Mouse (Mus musculus): Measurements from ENCODE around the gene Foxred1. TPM values are rescaled to one million over a fixed set of nuclear protein-coding genes. Genes with fewer than 3 reads are reported as not detected.

Gene Foxred1
- polyA plus RNA-seq, 1 experiment: 39.1 TPM

GRCm38 (mm10) chr9:35163011-35163690, 47.7 kb downstream of the Foxred1 start:
- no peak overlapping the region for H3K4me3 ChIP-seq (ENCODE audit: insufficient read depth, low read depth, low read length)

GRCm38 (mm10) chr9:35161721-35162120, 49.1 kb downstream of the Foxred1 start:
- peak overlapping the region; percentile 44; the same call in 1 of the 2 replicates for H3K27ac ChIP-seq (ENCODE audit: insufficient read depth, low read depth, low read length)
- TF ChIP-seq POLR2A (IDR thresholded peaks at IDR 0.05; ENCODE audit: low read depth, low read length): no peak

More at GRCm38 (mm10) chr9:35163011-35163690, 47.7 kb downstream of the Foxred1 start:
- Histone ChIP-seq H3K27me3 (replicated peaks; ENCODE audit: control insufficient read depth, insufficient read depth, low read length) (no peaks in the 10 kb centered on the region), H3K27ac (ENCODE audit: insufficient read depth, low read depth, low read length) (peak overlapping the region; percentile 19; the same call in 1 of the 2 replicates), H3K4me1 (ENCODE audit: control insufficient read depth, insufficient read depth, low read length) (peaks cover 36% of the 10 kb centered on the region), H3K36me3 (ENCODE audit: control insufficient read depth, insufficient read depth, low read length) (no peaks in the 10 kb centered on the region)
- TF ChIP-seq CTCF (conservative IDR thresholded peaks at IDR 0.05; ENCODE audit: insufficient read depth, insufficient read length, low read depth, low read length) (no peak), POLR2A (IDR thresholded peaks at IDR 0.05; ENCODE audit: low read depth, low read length) (no peak)
- DNase-seq: peak; percentile 70
- 51% methylated on average over 11 of the region's 11 CpGs for WGBS

GRCm38 (mm10) chr9:35160662-35161061, 50.2 kb downstream of the Foxred1 start:
- Histone ChIP-seq H3K4me1 (ENCODE audit: control insufficient read depth, insufficient read depth, low read length) (peaks cover 27% of the 10 kb centered on the region), H3K27ac (ENCODE audit: insufficient read depth, low read depth, low read length) (no peak overlapping the region), H3K27me3 (replicated peaks; ENCODE audit: control insufficient read depth, insufficient read depth, low read length) (no peaks in the 10 kb centered on the region), H3K36me3 (ENCODE audit: control insufficient read depth, insufficient read depth, low read length) (no peaks in the 10 kb centered on the region), H3K4me3 (ENCODE audit: insufficient read depth, low read depth, low read length) (no peak overlapping the region)
- peak; percentile 24 for DNase-seq
- TF ChIP-seq CTCF (conservative IDR thresholded peaks at IDR 0.05; ENCODE audit: insufficient read depth, insufficient read length, low read depth, low read length) (no peak), POLR2A (IDR thresholded peaks at IDR 0.05; ENCODE audit: low read depth, low read length) (no peak)
- WGBS: 82% methylated on average over 2 of the region's 2 CpGs

More at GRCm38 (mm10) chr9:35161721-35162120, 49.1 kb downstream of the Foxred1 start:
- Histone ChIP-seq H3K36me3 (ENCODE audit: control insufficient read depth, insufficient read depth, low read length) (no peaks in the 10 kb centered on the region), H3K4me3 (ENCODE audit: insufficient read depth, low read depth, low read length) (no peak overlapping the region), H3K27me3 (replicated peaks; ENCODE audit: control insufficient read depth, insufficient read depth, low read length) (no peaks in the 10 kb centered on the region), H3K4me1 (ENCODE audit: control insufficient read depth, insufficient read depth, low read length) (peaks cover 28% of the 10 kb centered on the region)
- 44% methylated on average over 7 of the region's 7 CpGs for WGBS
- peak; percentile 53 for DNase-seq

- H3K27ac ChIP-seq (ENCODE audit: insufficient read depth, low read depth, low read length): no peak overlapping the region
- H3K36me3 ChIP-seq (ENCODE audit: control insufficient read depth, insufficient read depth, low read length): no peaks in the 10 kb centered on the region
- TF ChIP-seq POLR2A (IDR thresholded peaks at IDR 0.05; ENCODE audit: low read depth, low read length) (no peak), CTCF (conservative IDR thresholded peaks at IDR 0.05; ENCODE audit: insufficient read depth, insufficient read length, low read depth, low read length) (no peak)
- 40% methylated on average over 3 of the region's 3 CpGs for whole genome bisulfite sequencing
- no peaks in the 10 kb centered on the region for H3K27me3 ChIP-seq (replicated peaks; ENCODE audit: control insufficient read depth, insufficient read depth, low read length)
- peak; percentile 51 for DNase-seq
- H3K4me3 ChIP-seq (ENCODE audit: insufficient read depth, low read depth, low read length): no peak overlapping the region
- peaks cover 27% of the 10 kb centered on the region for H3K4me1 ChIP-seq (ENCODE audit: control insufficient read depth, insufficient read depth, low read length)
Measured at GRCm38 (mm10) chr9:35158477-35158876, 52.4 kb downstream of the Foxred1 start.

GRCm38 (mm10) chr9:35156862-35157261, 54.0 kb downstream of the Foxred1 start:
- Histone ChIP-seq H3K36me3 (ENCODE audit: control insufficient read depth, insufficient read depth, low read length) (no peaks in the 10 kb centered on the region), H3K27me3 (replicated peaks; ENCODE audit: control insufficient read depth, insufficient read depth, low read length) (no peaks in the 10 kb centered on the region), H3K4me3 (ENCODE audit: insufficient read depth, low read depth, low read length) (no peak overlapping the region), H3K27ac (ENCODE audit: insufficient read depth, low read depth, low read length) (no peak overlapping the region), H3K4me1 (ENCODE audit: control insufficient read depth, insufficient read depth, low read length) (peaks cover 14% of the 10 kb centered on the region; the same call in 1 of the 2 replicates)
- DNase-seq: peak; percentile 27
- TF ChIP-seq CTCF (conservative IDR thresholded peaks at IDR 0.05; ENCODE audit: insufficient read depth, insufficient read length, low read depth, low read length) (no peak), POLR2A (IDR thresholded peaks at IDR 0.05; ENCODE audit: low read depth, low read length) (no peak)
- WGBS: 51% methylated on average over 4 of the region's 4 CpGs

GRCm38 (mm10) chr9:35156002-35156710, 54.7 kb downstream of the Foxred1 start:
- no peak for TF ChIP-seq POLR2A (IDR thresholded peaks at IDR 0.05; ENCODE audit: low read depth, low read length)
- TF ChIP-seq CTCF (conservative IDR thresholded peaks at IDR 0.05; ENCODE audit: insufficient read depth, insufficient read length, low read depth, low read length): no peak
- Histone ChIP-seq H3K4me3 (ENCODE audit: insufficient read depth, low read depth, low read length) (no peak overlapping the region), H3K27me3 (replicated peaks; ENCODE audit: control insufficient read depth, insufficient read depth, low read length) (no peaks in the 10 kb centered on the region), H3K36me3 (ENCODE audit: control insufficient read depth, insufficient read depth, low read length) (no peaks in the 10 kb centered on the region), H3K4me1 (ENCODE audit: control insufficient read depth, insufficient read depth, low read length) (peaks cover 11% of the 10 kb centered on the region; the same call in 1 of the 2 replicates), H3K27ac (ENCODE audit: insufficient read depth, low read depth, low read length) (no peak overlapping the region)
- DNase-seq: no peak
- 83% methylated on average over 5 of the region's 5 CpGs for whole genome bisulfite sequencing

Other genes with a start within 250 kb of the Foxred1 start
- 4.7 and 5.0 TPM in 2 replicates for gene St3gal4, start 91.8 kb downstream of the Foxred1 start, polyA plus RNA-seq (2012; rRNA removed)
- 36.2 and 41.1 TPM in 2 replicates for gene Dcps, start 35.0 kb downstream of the Foxred1 start, polyA plus RNA-seq (2012; rRNA removed)
- gene Srpr, start 10.9 kb downstream of the Foxred1 start, polyA plus RNA-seq (2012; rRNA removed): 84.9 and 85.9 TPM in 2 replicates
- gene Tirap, start 10.8 kb downstream of the Foxred1 start, polyA plus RNA-seq (2012; rRNA removed): 8.1 and 11.2 TPM in 2 replicates
- gene Fam118b, start 56.8 kb upstream of the Foxred1 start, polyA plus RNA-seq (2012; rRNA removed): 9.8 and 11.4 TPM in 2 replicates
- 10.1 and 10.7 TPM in 2 replicates for gene Rpusd4, start 56.8 kb upstream of the Foxred1 start, polyA plus RNA-seq (2012; rRNA removed)
- gene Cdon, start 210.1 kb upstream of the Foxred1 start, polyA plus RNA-seq (2012; rRNA removed): 3.7 and 4.0 TPM in 2 replicates

All from kidney, adult 2 months (tissue).